Comparison of ENCODE assay signal across 8 mouse cellular contexts in the genomic region with DNA sequence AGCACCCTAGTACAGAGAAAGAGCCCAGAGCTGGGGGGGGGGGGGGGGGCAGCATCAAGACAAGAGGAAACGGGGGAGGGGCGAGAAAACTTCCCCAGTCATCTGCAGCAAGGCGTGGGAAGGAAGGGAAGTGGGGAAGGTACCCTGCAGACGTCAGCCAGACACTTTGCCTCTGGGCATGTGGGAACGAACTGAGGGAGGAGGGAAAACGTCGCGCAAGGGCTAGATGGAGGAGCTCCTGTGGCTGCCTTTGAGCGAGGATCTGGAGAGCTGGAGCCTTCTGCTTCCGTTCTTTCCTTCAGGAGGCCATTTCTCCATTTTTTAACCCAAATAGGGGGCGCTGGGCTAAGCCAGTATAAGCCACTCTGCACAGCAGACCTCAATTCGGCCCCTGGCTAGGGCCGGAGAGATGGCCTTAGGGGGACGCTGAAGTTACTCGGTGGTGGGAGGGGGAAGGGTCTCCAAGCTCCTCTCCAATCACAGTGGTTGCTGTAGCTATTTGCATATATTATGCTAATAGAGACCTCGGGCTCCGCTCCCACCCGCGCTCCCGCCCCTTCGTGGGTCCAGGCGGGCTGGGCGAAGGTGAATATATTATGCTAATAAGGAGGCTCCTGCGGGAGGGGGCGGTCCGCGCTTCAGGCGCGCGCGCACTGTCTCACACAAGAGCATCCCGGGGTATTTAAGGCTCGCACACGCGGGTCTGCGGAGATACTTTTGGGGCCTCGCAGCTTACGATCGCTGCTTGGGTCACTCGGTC. TPM values are rescaled to one million over a fixed set of nuclear protein-coding genes. Genes with fewer than 3 reads are reported as not detected.
A peak's percentile ranks its signal among the peaks of the same experiment; 100 is the strongest.
DNase-seq lines count a peak whose midpoint lies in the region; ATAC-seq and TF ChIP-seq lines count a peak whose summit lies in the region.

No protein-coding gene starts in this region.

- H3K27me3 ChIP-seq in forebrain, embryonic 10.5 days (ENCODE audit: poor library complexity, severe bottlenecking), result peaks cover 42% of the 10 kb centered on the region
- H3K27me3 ChIP-seq in heart, embryonic 13.5 days (replicated peaks), result peaks cover 10% of the 10 kb centered on the region
- peaks cover 31% of the 10 kb centered on the region for H3K27me3 ChIP-seq in kidney, embryonic 15.5 days
- H3K27me3 ChIP-seq in limb, embryonic 14.5 days (ENCODE audit: control insufficient read depth, insufficient read depth, low read length), result no peaks in the 10 kb centered on the region
- no peaks in the 10 kb centered on the region for H3K27me3 ChIP-seq in midbrain, embryonic 14.5 days (ENCODE audit: control insufficient read depth, insufficient read depth, low read length)

- H3K36me3 ChIP-seq in forebrain, embryonic 10.5 days (replicated peaks), result no peaks in the 10 kb centered on the region
- no peaks in the 10 kb centered on the region for H3K36me3 ChIP-seq in heart, embryonic 13.5 days
- no peaks in the 10 kb centered on the region for H3K36me3 ChIP-seq in kidney, embryonic 15.5 days
- H3K36me3 ChIP-seq in limb, embryonic 14.5 days (ENCODE audit: control insufficient read depth, insufficient read depth, low read length), result no peaks in the 10 kb centered on the region
- H3K36me3 ChIP-seq in midbrain, embryonic 14.5 days (ENCODE audit: control insufficient read depth, insufficient read depth, low read length), result no peaks in the 10 kb centered on the region

- TF ChIP-seq CTCF in bone marrow macrophage, adult 2 months (IDR thresholded peaks at IDR 0.05; ENCODE audit: low read depth, low read length), result no peak

- H3K4me2 ChIP-seq in heart, embryonic 13.5 days, result peak overlapping the region; percentile 100
- H3K4me2 ChIP-seq in kidney, embryonic 15.5 days, result peak overlapping the region; percentile 100
- H3K4me2 ChIP-seq in limb, embryonic 14.5 days (replicated peaks; ENCODE audit: low read depth, low read length, severe bottlenecking), result peak overlapping the region; percentile 94
- peak overlapping the region; percentile 97 for H3K4me2 ChIP-seq in midbrain, embryonic 14.5 days (ENCODE audit: low read length)

- DNase-seq in forebrain, embryonic 10.5 days (ENCODE audit: extremely low spot score, low spot score), result peak; percentile 80
- DNase-seq in limb, embryonic 14.5 days (ENCODE audit: low spot score), result peak; percentile 88
- DNase-seq in midbrain, embryonic 14.5 days, result peak; percentile 91
- DNase-seq in spleen, postnatal 36 days (ENCODE audit: low spot score in 2 of 2), result peak; percentile 48 to 52
- DNase-seq in MN1 (ENCODE audit: low spot score), result no peak

- peak overlapping the region; percentile 51 for H3K4me3 ChIP-seq in bone marrow macrophage, adult 2 months (ENCODE audit: insufficient read depth, low read length)
- peak overlapping the region; percentile 72 for H3K4me3 ChIP-seq in forebrain, embryonic 10.5 days
- peak overlapping the region; percentile 74 for H3K4me3 ChIP-seq in heart, embryonic 13.5 days
- H3K4me3 ChIP-seq in kidney, embryonic 15.5 days (replicated peaks), result peak overlapping the region; percentile 64
- peak overlapping the region; percentile 60 for H3K4me3 ChIP-seq in limb, embryonic 14.5 days (replicated peaks; ENCODE audit: low read length)
- H3K4me3 ChIP-seq in midbrain, embryonic 14.5 days (replicated peaks; ENCODE audit: low read depth, low read length), result peak overlapping the region; percentile 47

- TF ChIP-seq POLR2A in bone marrow macrophage, adult 2 months (IDR thresholded peaks at IDR 0.05; ENCODE audit: borderline replicate concordance, low read depth, low read length), result no peak
- TF ChIP-seq POLR2A in limb, embryonic 14.5 days (IDR thresholded peaks at IDR 0.05; ENCODE audit: borderline replicate concordance, extremely low read depth, insufficient read depth, insufficient read length), result peak; percentile 55; the same call in 1 of the 2 replicates

- ATAC-seq in heart, embryonic 13.5 days (ENCODE audit: extremely low read depth, insufficient number of reproducible peaks, low FRiP score, low TSS enrichment), result peak; percentile 84
- peak; percentile 97 for ATAC-seq in kidney, embryonic 15.5 days (replicated peaks; ENCODE audit: low FRiP score)
- peak; percentile 95 for ATAC-seq in limb, embryonic 14.5 days (ENCODE audit: low FRiP score, low read depth)
- ATAC-seq in midbrain, embryonic 14.5 days (ENCODE audit: low FRiP score, low TSS enrichment), result peak; percentile 93

- no peaks in the 10 kb centered on the region for H3K4me1 ChIP-seq in bone marrow macrophage, adult 2 months (ENCODE audit: control insufficient read depth, insufficient read depth, low read length)
- H3K4me1 ChIP-seq in forebrain, embryonic 10.5 days, result peaks cover 27% of the 10 kb centered on the region
- H3K4me1 ChIP-seq in heart, embryonic 13.5 days, result peaks cover 19% of the 10 kb centered on the region
- H3K4me1 ChIP-seq in kidney, embryonic 15.5 days, result peaks cover 14% of the 10 kb centered on the region
- H3K4me1 ChIP-seq in limb, embryonic 14.5 days (ENCODE audit: control insufficient read depth, insufficient read depth, low read length), result peaks cover 15% of the 10 kb centered on the region
- H3K4me1 ChIP-seq in midbrain, embryonic 14.5 days (ENCODE audit: control insufficient read depth, insufficient read depth, low read length), result peaks cover 4% of the 10 kb centered on the region; the same call in 1 of the 2 replicates

- under 1% methylated on average over 40 of the region's 40 CpGs for WGBS in forebrain, embryonic 10.5 days
- WGBS in heart, embryonic 13.5 days, result under 1% methylated on average over 37 of the region's 40 CpGs
- WGBS in kidney, embryonic 15.5 days, result under 1% methylated on average over 40 of the region's 40 CpGs
- WGBS in limb, embryonic 14.5 days, result under 1% methylated on average over 36 of the region's 40 CpGs
- under 1% methylated on average over 40 of the region's 40 CpGs for WGBS in midbrain, embryonic 14.5 days

- H3K9ac ChIP-seq in heart, embryonic 13.5 days, result peak overlapping the region; percentile 83
- H3K9ac ChIP-seq in kidney, embryonic 15.5 days, result peak overlapping the region; percentile 54
- H3K9ac ChIP-seq in limb, embryonic 14.5 days (ENCODE audit: low read depth, low read length, severe bottlenecking), result peak overlapping the region; percentile 63
- peak overlapping the region; percentile 50 for H3K9ac ChIP-seq in midbrain, embryonic 14.5 days (replicated peaks; ENCODE audit: low read length)

- no peak overlapping the region for H3K27ac ChIP-seq in bone marrow macrophage, adult 2 months (ENCODE audit: insufficient read depth, low read depth, low read length)
- H3K27ac ChIP-seq in forebrain, embryonic 10.5 days, result peak overlapping the region; percentile 84
- H3K27ac ChIP-seq in heart, embryonic 13.5 days (replicated peaks), result peak overlapping the region; percentile 86
- H3K27ac ChIP-seq in kidney, embryonic 15.5 days, result peak overlapping the region; percentile 82
- peak overlapping the region; percentile 83 for H3K27ac ChIP-seq in limb, embryonic 14.5 days (replicated peaks; ENCODE audit: low read depth, low read length)
- H3K27ac ChIP-seq in midbrain, embryonic 14.5 days (replicated peaks; ENCODE audit: low read depth, low read length), result 0 out of 2 replicates have a peak overlapping the region, but pooled peaks have one; percentile 21

- no peaks in the 10 kb centered on the region for H3K9me3 ChIP-seq in forebrain, embryonic 10.5 days
- H3K9me3 ChIP-seq in heart, embryonic 13.5 days, result no peaks in the 10 kb centered on the region
- H3K9me3 ChIP-seq in kidney, embryonic 15.5 days (replicated peaks), result no peaks in the 10 kb centered on the region
- H3K9me3 ChIP-seq in limb, embryonic 14.5 days (ENCODE audit: control insufficient read depth, low read length), result no peaks in the 10 kb centered on the region
- H3K9me3 ChIP-seq in midbrain, embryonic 14.5 days (ENCODE audit: control insufficient read depth, low read length), result no peaks in the 10 kb centered on the region

RNA-seq across cellular contexts. Expression of gene Col25a1, which starts 49.1 kb away (rescaled TPM):
- not detected in 2 replicates for polyA plus RNA-seq in bone marrow macrophage, adult 2 months (2012; ENCODE audit: insufficient read depth, insufficient read length, missing spikeins)
- polyA plus RNA-seq in forebrain, embryonic 10.5 days (2016; fragmentation: Nextera tagmentation; extraction: Ambion mirVana), result 2.3 and 2.4 TPM in 2 replicates
- polyA plus RNA-seq in heart, embryonic 13.5 days (2015; fragmentation: Nextera tagmentation; extraction: Ambion mirVana), result 1.9 and 2.0 TPM in 2 replicates
- polyA plus RNA-seq in kidney, embryonic 15.5 days (2015; fragmentation: Nextera tagmentation; extraction: Ambion mirVana), result 4.1 and 5.4 TPM in 2 replicates
- 15.3 and 19.3 TPM in 2 replicates for polyA plus RNA-seq in limb, embryonic 14.5 days (2012; rRNA removed)
- polyA plus RNA-seq in limb, embryonic 14.5 days (2014; fragmentation: Nextera tagmentation; extraction: Ambion mirVana), result 13.8 and 14.2 TPM in 2 replicates
- 15.4 and 17.1 TPM in 2 replicates for polyA plus RNA-seq in midbrain, embryonic 14.5 days (2014; fragmentation: Nextera tagmentation; extraction: Ambion mirVana)
